ENCODE assay signal across 8 mouse cellular contexts in the genomic region with DNA sequence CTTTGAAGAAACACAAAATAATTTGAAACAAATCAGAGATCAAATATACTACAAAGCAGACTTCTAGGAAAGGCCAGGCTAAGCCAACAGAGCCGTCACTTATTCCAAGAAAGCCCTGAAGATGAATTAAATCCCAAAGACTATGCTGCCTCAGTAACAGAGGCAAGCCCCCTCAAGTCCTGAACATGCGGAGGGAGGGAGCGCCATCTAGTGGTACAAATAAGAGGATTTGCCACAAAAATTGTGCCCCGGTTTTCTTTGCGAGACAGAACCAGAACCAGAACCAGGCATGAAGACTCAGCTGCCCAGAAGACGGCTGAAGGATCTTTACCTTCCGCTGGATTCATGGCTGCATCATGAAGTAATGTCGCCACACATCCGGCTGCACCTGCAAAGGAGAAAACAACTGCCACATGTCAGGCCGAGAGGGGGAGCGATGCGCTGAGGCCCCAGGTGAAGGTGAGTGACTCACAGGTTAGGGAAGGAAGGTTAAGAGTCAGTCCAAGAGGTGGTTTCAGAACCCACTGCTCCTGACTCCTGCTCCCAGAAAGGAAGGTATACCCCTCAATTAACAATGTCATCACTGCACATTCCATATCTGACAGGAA. TPM values are rescaled to one million over a fixed set of nuclear protein-coding genes. Genes with fewer than 3 reads are reported as not detected.
DNase-seq lines count a peak whose midpoint lies in the region; ATAC-seq and TF ChIP-seq lines count a peak whose summit lies in the region.
"Had no signal": no experiment of that assay in that cellular context is flagged by ENCODE, and none has a peak within 500 bp of the region (broad histone marks: within the 10 kb centered on the region; RNA-seq: fewer than 3 reads in every experiment).

No protein-coding gene starts in this region.

- DNase-seq in kidney, postnatal 0 days (ENCODE audit: low spot score): peak; percentile 78
- DNase-seq in ES-CJ7 (ENCODE audit: low read depth, low spot score): peak; percentile 69
- peak; percentile 65 for DNase-seq in adrenal gland, postnatal 14 days
- DNase-seq in heart, postnatal 14 days: peak; percentile 39 to 60
- DNase-seq in urinary bladder, postnatal 4 days (ENCODE audit: low spot score in 2 of 2): no peak

- peak; percentile 82 for TF ChIP-seq CTCF in kidney, postnatal 0 days (IDR thresholded peaks at IDR 0.05; ENCODE audit: low read depth)

- H3K9me3 ChIP-seq in kidney, postnatal 0 days (replicated peaks; ENCODE audit: low read length): no peaks in the 10 kb centered on the region
- no peaks in the 10 kb centered on the region for H3K9me3 ChIP-seq in kidney, embryonic 15.5 days (replicated peaks)
- H3K9me3 ChIP-seq: limb, embryonic 15.5 days had no signal

- H3K27me3 ChIP-seq in kidney, postnatal 0 days (ENCODE audit: insufficient read depth, low read length): no peaks in the 10 kb centered on the region
- H3K27me3 ChIP-seq in kidney, embryonic 15.5 days: no peaks in the 10 kb centered on the region
- H3K27me3 ChIP-seq: limb, embryonic 15.5 days had no signal

- H3K36me3 ChIP-seq in kidney, postnatal 0 days (ENCODE audit: insufficient read depth, low read length): peaks cover 16% of the 10 kb centered on the region; the same call in 1 of the 2 replicates
- H3K36me3 ChIP-seq in kidney, embryonic 15.5 days: peaks cover 29% of the 10 kb centered on the region

- H3K4me1 ChIP-seq in kidney, postnatal 0 days (replicated peaks; ENCODE audit: insufficient read depth, low read length): no peaks in the 10 kb centered on the region
- peaks cover 9% of the 10 kb centered on the region; the same call in 1 of the 2 replicates for H3K4me1 ChIP-seq in kidney, embryonic 15.5 days

- intact Hi-C loops in heart, postnatal 14 days (cut with DNase I): loop anchor here (2.0 kb wide), 2 partner anchors 35 to 95 kb away; no protein-coding TSS in a partner anchor

- 59% methylated on average over 12 of the region's 12 CpGs for WGBS in kidney, postnatal 0 days
- WGBS in kidney, embryonic 15.5 days: 59% methylated on average over 12 of the region's 12 CpGs

- no peak overlapping the region for H3K4me3 ChIP-seq in kidney, postnatal 0 days (replicated peaks; ENCODE audit: low read depth, low read length)
- no peak overlapping the region for H3K4me3 ChIP-seq in kidney, embryonic 15.5 days (replicated peaks)
- H3K4me3 ChIP-seq: limb, embryonic 15.5 days had no signal

- no peak overlapping the region for H3K9ac ChIP-seq in kidney, postnatal 0 days (ENCODE audit: low read depth, low read length)
- H3K9ac ChIP-seq in kidney, embryonic 15.5 days: no peak overlapping the region
- H3K9ac ChIP-seq: limb, embryonic 15.5 days had no signal

- no peak overlapping the region for H3K27ac ChIP-seq in kidney, postnatal 0 days
- no peak overlapping the region for H3K27ac ChIP-seq in kidney, embryonic 15.5 days
- H3K27ac ChIP-seq: limb, embryonic 15.5 days had no signal

- no peak overlapping the region for H3K4me2 ChIP-seq in kidney, postnatal 0 days (ENCODE audit: low read length)
- H3K4me2 ChIP-seq in kidney, embryonic 15.5 days: no peak overlapping the region
- H3K4me2 ChIP-seq: limb, embryonic 15.5 days had no signal

- no peak for ATAC-seq in kidney, postnatal 0 days (replicated peaks; ENCODE audit: low FRiP score, low read depth)
- no peak for ATAC-seq in kidney, embryonic 15.5 days (replicated peaks; ENCODE audit: low FRiP score)
- peak; percentile 41; the same call in 1 of the 2 replicates for ATAC-seq in megakaryocyte progenitor cell, adult 5-6 weeks (replicated peaks; ENCODE audit: poor library complexity)

RNA-seq across cellular contexts. Expression of a gene that starts 9.1 kb away (rescaled TPM):
- polyA plus RNA-seq in kidney, postnatal 0 days (2015; fragmentation: Nextera tagmentation; extraction: Ambion mirVana): 13.5 and 17.1 TPM in 2 replicates
- polyA plus RNA-seq in kidney, embryonic 15.5 days (2015; fragmentation: Nextera tagmentation; extraction: Ambion mirVana): 13.7 and 14.3 TPM in 2 replicates
- total RNA-seq in adrenal gland, postnatal 14 days (2021): 58.0 and 62.1 TPM in 2 replicates
- total RNA-seq in heart, postnatal 14 days (2021): 10 to 100 TPM; 21.6 to 25.4 TPM
- total RNA-seq in megakaryocyte progenitor cell, adult 5-6 weeks (2015): 26.6 and 29.2 TPM in 2 replicates
- total RNA-seq in megakaryocyte progenitor cell, adult 5-6 weeks (2017): 39.5 and 43.3 TPM in 2 replicates

RNA-seq across cellular contexts. Expression of a gene that starts 23.9 kb away (rescaled TPM):
- 11.3 and 12.0 TPM in 2 replicates for polyA plus RNA-seq in kidney, postnatal 0 days (2015; fragmentation: Nextera tagmentation; extraction: Ambion mirVana)
- 12.3 and 14.4 TPM in 2 replicates for polyA plus RNA-seq in kidney, embryonic 15.5 days (2015; fragmentation: Nextera tagmentation; extraction: Ambion mirVana)
- 16.3 and 18.5 TPM in 2 replicates for total RNA-seq in adrenal gland, postnatal 14 days (2021)
- 1 to 10 TPM; 4.6 to 4.8 TPM for total RNA-seq in heart, postnatal 14 days (2021)
- 20.7 and 21.7 TPM in 2 replicates for total RNA-seq in megakaryocyte progenitor cell, adult 5-6 weeks (2015)
- 5.3 and 9.3 TPM in 2 replicates for total RNA-seq in megakaryocyte progenitor cell, adult 5-6 weeks (2017)

RNA-seq across cellular contexts. Expression of a gene that starts 53.4 kb away (rescaled TPM):
- polyA plus RNA-seq in kidney, postnatal 0 days (2015; fragmentation: Nextera tagmentation; extraction: Ambion mirVana): not detected in 2 replicates
- 0.26 and 0.48 TPM in 2 replicates for polyA plus RNA-seq in kidney, embryonic 15.5 days (2015; fragmentation: Nextera tagmentation; extraction: Ambion mirVana)
- total RNA-seq in adrenal gland, postnatal 14 days (2021): not detected in 2 replicates
- not detected for total RNA-seq in heart, postnatal 14 days (2021)
- 0.32 and 0.64 TPM in 2 replicates for total RNA-seq in megakaryocyte progenitor cell, adult 5-6 weeks (2015)
- 1.4 TPM in 1 of 2 replicates, not detected in the other for total RNA-seq in megakaryocyte progenitor cell, adult 5-6 weeks (2017)
- polyA plus RNA-seq: limb, embryonic 15.5 days had no signal

Comparison
In these comparisons a context has a peak if more than half of its experiments do, and no peak if none do; other contexts are left out.
1. DNase-seq: peak in kidney, postnatal 0 days (single experiment), ES-CJ7 (single experiment), adrenal gland, postnatal 14 days (single experiment) and heart, postnatal 14 days (2 of 2); none in urinary bladder, postnatal 4 days (0 of 2).